Mouse (Mus musculus) heart, adult 2 months (tissue): ENCODE measurements at regions not wholly inside any gene's neighbourhood (a gene's known extent, or its start where the extent isn't known, plus 50 kb on each side); places are given as distances from the start of the nearest gene placed in this dataset.

Experiments used
- CTCF ChIP-seq: fragments of 200-600 bp; IDR thresholded peaks from 2 replicates; pipeline ENCODE4 v1.8.1; 2022; ENCODE audit warnings: antibody characterized with exemption, mild to moderate bottlenecking, moderate library complexity
- POLR2A ChIP-seq: fragments of 200-500 bp; IDR thresholded peaks from 2 replicates; pipeline ENCODE4 v1.6.1; 2011; ENCODE audit warnings: mild to moderate bottlenecking, low read depth, low read length, control low read depth; ENCODE audit not compliant: insufficient read depth

- TF ChIP-seq POLR2A (no peak), CTCF (no peak)
Observed at GRCm38 (mm10) chr11:26962928-26963667, 369.3 kb upstream of the Vrk2 start.
